Mouse (Mus musculus) megakaryocyte, embryonic 14.5 days (primary cell): ENCODE measurements around the gene H2al1m.

Experiments
- FLI1 ChIP-seq: IDR thresholded peaks from 2 replicates; pipeline ENCODE4 v1.6.1; 2012; ENCODE audit warnings: low read length, inconsistent platforms, mixed read lengths
- GATA1 ChIP-seq: IDR thresholded peaks from 3 replicates; pipeline ENCODE4 v1.6.1; 2012; ENCODE audit warnings: mixed read lengths, low read length, inconsistent platforms, borderline replicate concordance

DNA sequence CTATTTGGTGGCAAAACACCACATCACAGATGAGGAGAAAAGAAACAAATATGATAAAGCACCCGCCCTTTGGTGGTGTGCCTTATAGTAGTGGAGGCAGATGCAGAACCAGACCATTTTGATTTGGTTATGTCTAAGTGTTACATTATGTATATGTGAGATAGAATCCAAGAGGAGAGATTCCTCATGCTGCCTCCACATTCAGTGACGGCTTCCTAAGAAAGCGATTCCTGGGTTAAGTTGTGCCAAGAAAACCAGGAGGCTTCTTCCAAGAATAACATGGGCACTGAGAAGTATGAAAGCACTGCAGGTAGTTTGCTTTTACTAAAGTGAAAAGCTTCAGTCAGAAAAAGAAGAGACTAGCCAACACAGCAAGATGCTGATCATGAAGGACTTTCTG is 28.7 kb upstream of the H2al1m start:
- TF ChIP-seq GATA1, result no peak
- no peak for TF ChIP-seq FLI1
